Mouse (Mus musculus): ENCODE results near the gene Ube2v1.
"Not testable (repeated sequence)": the region's sequence is repeated elsewhere in the genome, so short reads cannot be mapped to it uniquely, and the experiment has no call there.

Gene Ube2v1

GRCm38 (mm10) chr2:167654911-167655600 lies 23.2 kb upstream of the Ube2v1 start:
- peak in 1 of 2 experiments; percentile 55 for DNase-seq

- DNase-seq = no peak
Measured at GRCm38 (mm10) chr2:167652694-167653093, 20.8 kb upstream of the Ube2v1 start.

GRCm38 (mm10) chr2:167651622-167652021 lies 19.7 kb upstream of the Ube2v1 start:
- DNase-seq = no peak

GRCm38 (mm10) chr2:167649290-167650032 lies 17.6 kb upstream of the Ube2v1 start:
- DNase-seq = no peak

- DNase-seq = no peak
Measured at GRCm38 (mm10) chr2:167646411-167646810, 14.5 kb upstream of the Ube2v1 start.

- DNase-seq = not testable (repeated sequence)
Measured at GRCm38 (mm10) chr2:167643356-167644052, 11.6 kb upstream of the Ube2v1 start.

- peak in 1 of 2 experiments; percentile 47 for DNase-seq
Measured at GRCm38 (mm10) chr2:167642164-167642563, 10.3 kb upstream of the Ube2v1 start.

GRCm38 (mm10) chr2:167641337-167641736 lies 9.4 kb upstream of the Ube2v1 start:
- peak; percentile 70 to 86 for DNase-seq

- DNase-seq = peak in 1 of 2 experiments; percentile 56
Measured at GRCm38 (mm10) chr2:167640279-167640678, 8.4 kb upstream of the Ube2v1 start.

GRCm38 (mm10) chr2:167634865-167635512 lies 3.1 kb upstream of the Ube2v1 start:
- no peak for DNase-seq

- peak; percentile 96 to 97 for DNase-seq
Measured at GRCm38 (mm10) chr2:167634338-167634770, 2.5 kb upstream of the Ube2v1 start.

GRCm38 (mm10) chr2:167633537-167633872 lies 1.6 kb upstream of the Ube2v1 start:
- DNase-seq = no peak

GRCm38 (mm10) chr2:167632731-167633536 lies 1.0 kb upstream of the Ube2v1 start:
- DNase-seq = no peak

- peak in 1 of 2 experiments; percentile 35 for DNase-seq
Measured at GRCm38 (mm10) chr2:167631181-167631590, 709 bp downstream of the Ube2v1 start.

- DNase-seq = no peak
Measured at GRCm38 (mm10) chr2:167630421-167630820, 1.5 kb downstream of the Ube2v1 start.

GRCm38 (mm10) chr2:167629665-167630209 lies 2.2 kb downstream of the Ube2v1 start:
- DNase-seq = no peak

GRCm38 (mm10) chr2:167628872-167629271 lies 3.0 kb downstream of the Ube2v1 start:
- peak; percentile 52 to 63 for DNase-seq

GRCm38 (mm10) chr2:167627019-167627418 lies 4.9 kb downstream of the Ube2v1 start:
- no peak for DNase-seq

GRCm38 (mm10) chr2:167625670-167626069 lies 6.2 kb downstream of the Ube2v1 start:
- no peak for DNase-seq

- no peak for DNase-seq
Measured at GRCm38 (mm10) chr2:167624368-167625075, 7.4 kb downstream of the Ube2v1 start.

GRCm38 (mm10) chr2:167622965-167623364 lies 8.9 kb downstream of the Ube2v1 start:
- no peak for DNase-seq

Data from kidney, adult 8-10 months (tissue).